Mouse (Mus musculus): ENCODE data around the gene Gja3.
"Not testable (repeated sequence)": the region's sequence is repeated elsewhere in the genome, so short reads cannot be mapped to it uniquely, and the experiment has no call there.

Gene Gja3

GRCm38 (mm10) chr14:57034135-57034534 lies 23.8 kb downstream of the Gja3 start:
- DNase-seq (ENCODE audit: low spot score in 2 of 2): no peak

- DNase-seq (ENCODE audit: low spot score in 2 of 2): no peak
Observed at GRCm38 (mm10) chr14:57032850-57033249, 25.1 kb downstream of the Gja3 start.

- DNase-seq (ENCODE audit: low spot score in 2 of 2): no peak
Observed at GRCm38 (mm10) chr14:57018436-57018835, 39.5 kb downstream of the Gja3 start.

- not testable (repeated sequence) for DNase-seq (ENCODE audit: low spot score in 2 of 2)
Observed at GRCm38 (mm10) chr14:57016806-57017205, 41.1 kb downstream of the Gja3 start.

- no peak for DNase-seq (ENCODE audit: low spot score in 2 of 2)
Observed at GRCm38 (mm10) chr14:56988621-56989020, 69.3 kb downstream of the Gja3 start.

All from right cerebral cortex, adult 2 months (tissue).